Mouse (Mus musculus): ENCODE measurements around the gene Chmp3.
A peak's percentile ranks its signal among the peaks of the same experiment; 100 is the strongest.

The Chmp3 gene

DNA sequence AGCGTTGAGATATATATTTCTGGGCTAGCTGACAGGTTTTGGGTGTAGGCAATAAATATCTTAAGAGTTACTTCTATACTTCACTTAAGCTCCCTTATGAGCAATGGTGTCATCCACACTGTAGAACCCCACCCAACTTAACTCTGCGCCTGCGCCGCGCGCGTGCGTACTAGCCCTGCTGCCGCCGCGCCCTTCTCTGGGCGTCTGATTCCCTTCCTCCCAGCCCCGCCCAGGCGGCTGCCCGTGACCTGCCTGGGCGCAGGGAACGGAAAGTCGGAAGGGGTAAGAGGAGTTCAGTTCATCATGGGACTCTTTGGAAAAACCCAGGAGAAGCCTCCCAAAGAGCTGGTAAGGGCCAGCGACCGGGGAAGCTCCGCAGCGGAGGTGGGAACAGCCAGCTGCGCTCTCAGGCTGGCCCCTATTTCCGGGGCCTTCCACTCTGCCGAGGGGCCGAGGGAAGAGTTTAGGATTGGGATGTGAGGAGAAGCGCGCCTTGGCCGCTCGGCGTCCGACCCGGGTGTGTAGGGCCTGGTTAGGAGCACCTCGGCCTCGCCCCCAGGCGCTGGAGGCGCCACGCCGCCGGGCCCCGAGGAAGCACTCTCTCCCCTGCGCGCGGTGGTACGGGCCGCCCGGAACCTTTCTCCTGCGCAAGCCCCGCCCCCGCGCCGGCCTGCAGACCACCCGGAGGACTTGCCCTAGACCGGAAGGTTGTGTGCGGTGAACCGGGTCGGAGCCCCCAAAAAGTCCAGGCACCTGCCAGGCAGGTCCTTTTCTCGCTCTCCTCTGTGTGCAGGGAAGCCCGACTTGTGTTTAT is at the start of gene Chmp3:
TSS of gene Chmp3 (plus strand) at position 112 of the 814 bp plus-strand sequence.
- peak; percentile 97 to 98 for DNase-seq (ENCODE audit: low spot score in 2 of 2)

- DNase-seq (ENCODE audit: low spot score in 2 of 2) = peak; percentile 70 to 76
These were observed 49.1 kb upstream of the Chmp3 start for GRCm38 (mm10) chr6:71494341-71495020.

DNA sequence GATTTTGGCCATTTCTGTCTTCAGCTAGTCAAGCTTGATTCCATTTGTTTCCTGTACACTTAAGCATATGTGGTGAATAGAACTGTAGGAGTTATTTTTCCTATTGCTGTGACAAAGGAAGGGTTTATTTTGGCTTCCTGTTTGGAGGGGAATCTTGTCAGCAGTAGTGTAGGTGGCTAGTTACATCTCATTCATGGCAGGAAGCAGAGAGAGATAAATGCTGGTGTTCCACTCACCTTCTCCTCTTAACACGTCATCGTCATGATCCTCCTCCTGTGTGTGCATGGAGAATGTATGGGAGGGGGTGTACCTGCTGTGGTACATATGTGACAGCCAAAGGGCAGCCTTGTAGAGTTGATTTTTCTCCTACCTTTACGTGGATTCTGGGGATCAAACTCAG is 43.0 kb upstream of the Chmp3 start:
- DNase-seq (ENCODE audit: low spot score in 2 of 2) = no peak

DNA sequence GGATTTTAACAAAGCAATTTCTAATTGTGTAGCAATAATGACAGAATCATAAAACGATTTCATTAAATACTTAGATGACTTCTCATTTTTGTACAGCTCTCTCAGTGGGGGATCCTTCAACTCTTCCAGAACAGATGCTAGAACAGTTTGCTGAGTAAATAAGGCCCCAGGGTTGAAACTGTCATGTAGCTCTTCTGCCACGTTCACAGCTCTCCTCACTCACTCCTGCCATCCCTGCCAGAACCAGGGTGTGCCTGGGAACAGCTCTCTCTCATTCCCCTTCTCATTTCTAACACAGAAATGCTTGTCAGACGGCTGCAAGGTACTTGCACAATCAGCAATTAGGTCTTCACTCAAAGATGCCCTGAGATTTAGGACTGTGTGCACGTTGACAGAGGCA is 40.6 kb upstream of the Chmp3 start:
- no peak for DNase-seq (ENCODE audit: low spot score in 2 of 2)

- no peak for DNase-seq (ENCODE audit: low spot score in 2 of 2)
These were observed 39.9 kb upstream of the Chmp3 start for GRCm38 (mm10) chr6:71503670-71504069.

DNA sequence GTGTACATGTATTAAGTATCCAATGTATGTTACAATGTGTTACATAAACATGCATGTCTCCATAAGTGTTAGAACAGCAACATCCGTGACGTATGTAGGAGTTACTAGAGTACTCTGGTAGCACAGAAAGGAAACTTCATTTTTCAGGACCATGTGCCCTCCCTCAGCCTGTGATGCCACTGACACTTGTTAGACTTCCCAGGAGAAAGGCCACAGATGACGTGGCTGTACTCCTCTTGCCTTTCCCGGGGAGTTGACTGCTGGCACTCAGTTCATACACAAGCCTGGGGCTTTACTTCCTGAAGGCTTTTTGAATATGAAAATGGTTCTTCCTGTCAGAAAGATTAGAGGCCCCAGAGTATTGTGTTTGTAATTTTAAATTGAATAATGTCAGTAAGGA is 39.5 kb upstream of the Chmp3 start:
- no peak for DNase-seq (ENCODE audit: low spot score in 2 of 2)

DNA sequence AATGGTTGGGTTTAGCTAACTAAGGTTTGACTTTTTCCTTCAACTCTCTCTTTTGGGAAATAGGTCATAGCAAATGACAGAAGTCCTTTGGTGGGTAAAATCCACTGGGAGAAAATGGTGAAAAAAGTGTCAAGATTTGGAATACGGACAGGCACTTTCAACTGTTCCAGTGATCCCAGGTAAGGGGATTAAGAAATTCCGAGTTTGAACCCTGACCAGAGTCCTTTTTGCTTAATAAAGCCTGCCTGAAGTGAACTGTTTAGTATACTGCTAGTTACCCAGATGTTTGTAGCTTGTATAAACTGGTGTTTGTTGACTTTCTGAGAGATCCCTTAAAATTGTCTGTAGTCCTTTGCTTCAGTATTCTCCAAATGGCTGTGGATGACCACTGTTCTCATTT is 37.9 kb upstream of the Chmp3 start:
- no peak for DNase-seq (ENCODE audit: low spot score in 2 of 2)

- DNase-seq (ENCODE audit: low spot score in 2 of 2) = no peak
These were observed 24.1 kb upstream of the Chmp3 start for GRCm38 (mm10) chr6:71519476-71519875.

GRCm38 (mm10) chr6:71525556-71525955 is 18.0 kb upstream of the Chmp3 start:
- DNase-seq (ENCODE audit: low spot score in 2 of 2) = no peak

GRCm38 (mm10) chr6:71527056-71527455 is 16.5 kb upstream of the Chmp3 start:
- DNase-seq (ENCODE audit: low spot score in 2 of 2) = no peak

GRCm38 (mm10) chr6:71527826-71528225 is 15.8 kb upstream of the Chmp3 start:
- no peak for DNase-seq (ENCODE audit: low spot score in 2 of 2)

DNA sequence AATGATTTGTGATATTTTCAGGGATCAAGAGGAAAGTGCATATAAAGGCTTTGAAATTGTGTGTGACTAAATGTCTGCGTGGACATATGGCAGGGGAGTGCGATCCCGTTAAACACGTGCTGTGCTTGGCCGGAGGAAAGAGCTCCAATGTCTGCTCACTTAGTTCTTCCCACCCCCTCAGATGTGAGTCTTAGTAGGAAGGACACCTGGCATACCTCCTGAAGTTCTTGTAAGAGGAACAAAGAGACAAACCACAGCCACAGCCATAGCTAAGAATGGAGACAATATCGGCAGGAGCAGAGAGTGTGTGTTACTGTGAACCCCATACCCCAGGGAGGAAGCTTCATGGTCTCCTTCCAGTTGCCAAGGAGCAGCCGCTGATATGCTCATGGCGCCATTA is 13.4 kb upstream of the Chmp3 start:
- DNase-seq (ENCODE audit: low spot score in 2 of 2) = no peak

DNA sequence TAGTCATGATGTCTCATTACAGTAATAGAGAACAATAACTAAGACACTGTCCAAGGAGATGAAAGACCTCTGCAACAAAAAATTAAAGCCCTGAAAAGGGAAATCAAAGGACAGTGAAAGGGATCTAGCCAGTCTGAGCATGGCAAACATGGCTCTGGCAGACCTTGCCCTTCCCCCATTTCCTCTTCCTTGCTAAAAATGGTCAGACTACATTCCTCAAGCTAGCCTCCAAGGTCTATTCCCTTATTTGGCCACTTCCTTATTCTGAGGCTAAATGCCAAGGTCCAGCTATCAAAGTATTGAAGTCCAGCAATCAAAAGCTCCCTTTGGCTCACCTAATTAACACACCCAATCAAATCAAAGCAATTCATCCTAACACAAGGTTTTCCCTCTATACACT is 6.3 kb upstream of the Chmp3 start:
- no peak for DNase-seq (ENCODE audit: low spot score in 2 of 2)

- no peak for DNase-seq (ENCODE audit: low spot score in 2 of 2)
These were observed 11.9 kb downstream of the Chmp3 start for GRCm38 (mm10) chr6:71555507-71555951.

DNA sequence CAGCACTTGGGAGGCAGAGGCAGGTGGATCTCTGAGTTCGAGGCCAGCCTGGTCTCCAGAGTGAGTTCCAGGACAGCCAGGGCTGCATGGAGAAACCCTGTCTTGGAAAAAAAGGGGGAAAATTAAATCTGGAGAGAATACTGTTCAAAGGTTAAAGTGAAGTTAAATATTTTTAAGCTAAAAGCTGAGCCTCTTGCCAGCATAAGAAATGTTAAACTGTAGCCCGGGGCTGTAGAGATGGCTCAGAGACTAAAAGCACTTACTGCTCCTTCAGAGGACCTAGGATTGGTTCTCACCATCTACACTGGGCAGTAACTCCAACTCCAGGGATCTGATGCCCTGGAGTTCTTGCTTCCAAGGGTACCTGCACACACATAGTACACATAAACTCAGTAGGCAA is 13.2 kb downstream of the Chmp3 start:
- no peak for DNase-seq (ENCODE audit: low spot score in 2 of 2)

GRCm38 (mm10) chr6:71568616-71569015 is 25.0 kb downstream of the Chmp3 start:
- DNase-seq (ENCODE audit: low spot score in 2 of 2) = no peak

DNA sequence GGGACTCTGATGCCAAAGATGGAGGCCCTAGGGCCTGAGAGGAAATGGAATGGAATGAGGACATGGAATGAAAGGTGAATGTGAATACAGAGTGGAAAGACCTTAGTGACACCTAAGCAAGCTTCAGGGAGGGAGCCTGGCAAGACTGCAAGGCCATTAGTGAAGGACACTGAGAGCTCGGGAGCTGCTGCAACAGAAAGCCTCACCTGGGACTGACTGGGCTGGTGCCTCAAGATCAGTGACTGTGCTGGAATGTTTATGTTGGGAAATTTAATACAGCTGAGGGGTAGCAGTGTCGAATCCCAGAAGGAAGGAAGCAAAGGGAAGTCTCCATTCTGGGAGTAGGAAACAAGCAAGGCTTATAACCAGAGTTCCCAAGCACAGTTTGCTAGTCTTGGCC is 25.4 kb downstream of the Chmp3 start:
- no peak for DNase-seq (ENCODE audit: low spot score in 2 of 2)

- no peak for DNase-seq (ENCODE audit: low spot score in 2 of 2)
These were observed 31.8 kb downstream of the Chmp3 start for GRCm38 (mm10) chr6:71575359-71575758.

GRCm38 (mm10) chr6:71579478-71579877 is 35.9 kb downstream of the Chmp3 start:
- no peak for DNase-seq (ENCODE audit: low spot score in 2 of 2)

DNA sequence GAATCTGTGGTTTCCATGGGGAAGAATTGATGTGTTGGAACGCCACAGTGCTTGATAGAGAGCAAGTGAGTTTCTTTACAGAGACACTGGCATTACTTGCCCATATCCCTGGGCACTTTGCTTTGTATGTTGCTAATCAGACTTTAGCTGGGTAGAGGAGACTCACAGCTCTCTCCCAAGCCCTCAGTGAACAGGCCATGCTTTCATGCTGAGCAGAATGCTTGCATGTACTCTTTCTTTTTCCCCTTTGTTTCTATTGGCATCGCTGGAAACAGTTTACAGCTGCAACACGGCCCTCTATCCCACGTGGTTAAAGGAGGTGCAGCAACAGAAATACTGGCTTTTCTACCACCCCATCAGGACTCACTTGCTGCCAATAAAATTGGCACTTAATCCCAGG is 39.6 kb downstream of the Chmp3 start:
- no peak for DNase-seq (ENCODE audit: low spot score in 2 of 2)

GRCm38 (mm10) chr6:71589401-71589800 is 45.8 kb downstream of the Chmp3 start:
- no peak for DNase-seq (ENCODE audit: low spot score in 2 of 2)

GRCm38 (mm10) chr6:71590154-71590553 is 46.6 kb downstream of the Chmp3 start:
- DNase-seq (ENCODE audit: low spot score in 2 of 2) = no peak

DNA sequence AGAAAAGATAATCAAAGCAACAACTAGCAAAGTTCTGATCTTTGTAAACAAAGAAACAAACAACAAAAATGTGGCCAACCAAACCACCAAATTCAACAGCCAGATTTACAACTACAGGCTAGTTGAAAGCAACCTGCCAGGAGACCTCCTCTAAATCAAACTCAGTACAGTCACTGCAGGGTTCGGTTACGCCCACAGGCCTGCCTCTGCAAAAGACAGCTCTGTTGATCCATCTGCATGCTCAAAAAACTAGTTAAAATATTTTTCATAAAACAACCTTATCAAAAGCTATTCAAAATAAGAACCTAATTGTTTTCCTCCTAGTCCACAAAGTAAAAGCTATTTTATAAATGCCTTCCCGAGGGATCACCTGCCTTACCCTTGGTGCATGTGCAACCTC is 64.2 kb downstream of the Chmp3 start:
- no peak for DNase-seq (ENCODE audit: low spot score in 2 of 2)

Measured in spleen, postnatal 10 days (tissue).